Mouse (Mus musculus) frontal cortex, postnatal 36 days (tissue): Measurements from ENCODE around the gene Arcn1.
A peak's percentile ranks its signal among the peaks of the same experiment; 100 is the strongest.

Experiments used
- DNase-seq, 2 experiments: peaks; one replicate each; pipeline ENCODE4 v3.0.0; 2022; ENCODE audit warnings: low spot score in 2 of 2

Arcn1 gene

DNA sequence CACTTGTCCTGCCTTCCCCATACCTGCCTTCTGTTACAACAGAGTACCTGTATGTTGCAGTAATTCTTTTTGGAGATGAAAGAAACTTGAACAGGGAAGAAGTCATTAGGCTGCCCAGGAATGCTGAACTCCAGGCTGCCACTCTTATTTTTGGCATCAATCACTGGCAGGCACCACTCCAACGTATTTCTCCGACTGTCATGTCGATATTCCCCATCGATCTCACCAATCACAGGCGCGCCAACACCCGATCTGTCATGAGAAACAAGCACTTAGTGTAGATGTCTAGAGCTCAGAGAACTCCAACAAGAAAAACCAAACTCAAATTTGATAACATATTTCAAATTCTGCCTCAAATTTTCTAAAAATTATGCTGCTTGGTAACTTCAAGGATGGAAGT, 22.3 kb downstream of the Arcn1 start:
- no peak for DNase-seq

DNA sequence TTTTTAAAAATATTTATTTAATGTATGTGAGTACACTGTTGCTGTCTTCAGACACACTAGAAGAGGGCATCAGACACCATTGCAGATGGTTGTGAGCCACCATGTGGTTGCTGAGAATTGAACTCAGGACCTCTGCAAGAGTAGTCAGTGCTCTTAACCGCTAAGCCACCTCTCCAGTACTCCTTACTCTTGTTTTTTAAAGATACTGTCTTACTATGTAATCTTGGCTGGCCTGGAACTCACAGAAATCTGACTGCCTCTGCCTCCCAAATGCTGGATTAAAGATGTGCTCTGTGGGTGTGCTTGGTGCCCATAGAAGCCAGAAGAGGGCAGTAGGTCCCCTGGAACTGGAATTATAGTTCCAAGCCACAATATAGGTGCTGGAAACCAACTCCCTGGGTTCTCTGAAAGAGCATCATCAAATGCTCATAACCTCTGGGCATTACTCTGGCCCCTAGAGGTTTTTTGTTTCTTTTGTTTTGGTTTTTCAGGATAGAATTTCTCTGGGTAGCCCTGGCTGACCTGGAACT, 26.9 kb downstream of the Arcn1 start:
- no peak for DNase-seq

DNA sequence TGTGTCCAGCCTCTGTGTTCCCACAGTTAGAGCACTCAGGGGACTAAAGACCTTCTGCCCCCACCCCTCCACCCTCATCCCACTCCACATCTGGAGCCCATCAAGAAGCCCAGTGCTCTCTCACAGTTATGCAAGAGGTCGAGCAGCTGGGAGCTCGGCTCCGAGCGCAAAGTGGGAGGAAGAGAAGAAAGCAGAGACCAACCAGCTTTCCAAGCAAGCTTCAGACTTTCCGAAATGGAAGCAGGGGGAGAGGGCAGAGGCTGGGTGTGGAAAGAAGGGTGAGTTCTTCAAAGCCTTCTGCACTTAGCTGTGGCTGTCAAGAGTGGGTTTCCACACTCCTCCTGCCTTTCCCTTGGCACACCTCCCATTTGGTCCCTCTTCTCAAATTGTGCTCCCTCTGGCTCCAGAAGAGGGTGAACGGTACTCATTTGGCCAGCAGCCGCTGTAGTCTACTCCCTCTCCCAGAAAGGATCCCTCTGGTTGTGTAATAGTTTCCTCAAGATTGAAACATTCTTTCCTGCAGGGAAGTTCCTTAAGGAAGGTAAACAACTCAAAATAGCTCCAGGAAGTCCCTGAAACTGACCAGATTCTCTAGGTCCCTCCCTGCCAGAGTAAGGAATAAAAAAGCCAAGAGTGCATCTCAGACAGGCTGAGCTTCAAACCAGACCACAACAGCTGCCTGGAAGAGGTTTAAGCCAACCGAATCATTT, 30.2 kb downstream of the Arcn1 start:
- no peak for DNase-seq

DNA sequence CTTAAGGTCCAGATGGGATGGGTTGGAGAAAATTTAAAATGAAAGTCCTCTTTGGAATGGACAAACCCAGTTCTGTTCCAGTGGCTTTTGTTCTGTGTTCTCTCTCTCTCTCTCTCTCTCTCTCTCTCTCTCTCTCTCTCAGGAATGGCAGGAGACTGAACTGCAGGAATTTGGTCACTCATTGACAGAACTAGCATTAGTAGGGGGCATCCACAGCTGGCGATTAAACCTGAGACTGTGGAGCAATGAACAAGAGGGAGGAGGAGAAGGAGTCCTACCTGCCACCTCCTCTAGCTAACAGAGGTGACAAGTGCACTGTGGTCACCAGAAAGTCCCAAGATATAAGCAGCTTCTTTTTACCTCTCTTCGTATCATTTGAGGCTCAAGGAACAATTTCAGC, 31.3 kb downstream of the Arcn1 start:
- DNase-seq, result no peak

- DNase-seq, result no peak
These were observed 31.8 kb downstream of the Arcn1 start for GRCm38 (mm10) chr9:44735886-44736285.

DNA sequence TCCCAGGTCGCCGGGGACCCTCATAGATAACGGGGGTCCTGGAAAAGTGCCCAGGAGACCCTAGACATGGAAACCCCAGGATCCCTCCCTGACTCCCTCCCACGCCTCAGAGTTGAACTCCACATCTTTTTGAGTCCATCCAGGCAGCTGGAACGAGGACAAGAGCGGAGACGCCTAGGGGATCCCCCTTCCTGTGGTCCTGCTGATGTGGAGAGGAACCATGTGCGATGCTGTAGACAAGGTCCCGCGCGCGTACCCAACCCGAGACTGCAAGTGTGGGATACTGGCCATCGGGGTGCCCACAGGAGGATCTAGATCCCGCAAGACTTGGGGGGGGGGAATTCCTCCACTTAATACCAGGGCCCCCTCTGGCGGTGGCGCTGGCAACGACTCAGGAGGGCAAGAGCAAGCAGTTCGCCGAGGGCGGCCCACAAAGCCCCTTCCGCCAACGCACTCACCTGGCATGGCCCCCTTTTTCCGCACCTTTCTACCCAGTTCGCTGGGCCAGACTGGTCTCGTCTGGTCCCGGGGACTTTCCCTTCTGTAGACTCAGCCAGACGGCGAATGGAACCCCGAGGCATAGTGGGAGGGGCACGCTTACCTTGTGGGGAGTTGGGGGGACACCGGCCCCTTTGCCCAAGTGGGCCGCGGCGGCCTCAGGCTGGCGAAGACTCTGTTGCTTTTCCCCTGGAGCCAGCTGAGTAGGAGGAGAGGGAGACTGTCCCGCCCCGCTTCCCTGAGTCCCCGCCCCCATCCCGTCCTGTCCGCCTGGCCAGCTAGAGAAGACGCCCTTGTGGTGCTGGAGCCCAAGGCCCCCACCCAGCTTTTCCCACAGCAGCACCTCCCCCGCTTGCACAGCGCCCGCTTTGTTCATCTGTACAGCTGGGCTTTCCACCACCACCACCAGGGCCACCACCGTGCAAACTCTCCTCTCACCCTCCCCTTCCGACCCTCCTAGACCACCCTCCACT, 32.8 kb downstream of the Arcn1 start, which contains the start of gene Phldb1:
Gene Phldb1, minus strand, starts transcription at position 675 of the 971 bp plus-strand sequence.
- DNase-seq, result peak in 1 of 2 experiments; percentile 35

DNA sequence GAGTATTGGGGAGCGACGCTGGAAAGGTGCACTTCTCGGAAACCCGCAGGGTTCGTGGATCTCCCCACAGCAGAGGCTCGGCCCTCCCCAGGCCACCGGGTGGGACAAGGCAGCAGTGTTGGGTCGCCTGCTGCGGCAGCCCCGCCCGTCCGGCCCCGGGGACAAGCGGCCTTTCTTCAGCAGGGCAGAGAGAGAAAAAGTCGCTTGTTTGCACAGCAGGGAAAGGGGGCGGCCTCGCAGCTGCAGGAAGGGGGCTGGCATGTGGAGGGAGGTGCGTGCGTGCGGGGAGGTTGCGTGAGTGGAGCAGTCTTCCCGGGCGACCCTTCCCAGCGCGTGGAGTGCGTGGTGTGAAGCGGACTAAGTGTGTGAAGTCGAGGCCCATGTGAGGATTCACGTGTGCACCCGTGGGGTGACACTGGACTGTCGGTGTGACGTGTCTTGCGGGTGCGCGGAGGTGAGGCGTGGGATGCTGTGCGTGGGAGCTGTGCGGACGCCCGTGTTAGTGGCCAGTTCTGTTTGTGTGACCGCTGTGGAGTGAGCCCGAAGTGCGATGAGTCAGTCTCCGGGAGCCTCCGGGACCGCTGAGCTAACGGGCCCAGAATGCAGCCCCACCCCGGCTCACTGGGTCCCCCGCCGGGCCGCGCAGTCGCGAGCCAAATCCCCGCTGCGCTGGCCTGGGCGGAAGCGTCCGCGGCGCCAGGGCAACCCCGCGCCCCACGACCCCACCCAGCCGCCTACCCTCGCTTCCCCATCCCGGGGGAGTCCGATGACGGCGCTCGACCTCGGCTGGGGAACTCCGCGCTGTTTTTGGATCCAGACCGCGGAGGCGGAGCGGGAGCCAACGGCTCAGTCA, 33.7 kb downstream of the Arcn1 start:
- peak in 1 of 2 experiments; percentile 50 for DNase-seq

DNA sequence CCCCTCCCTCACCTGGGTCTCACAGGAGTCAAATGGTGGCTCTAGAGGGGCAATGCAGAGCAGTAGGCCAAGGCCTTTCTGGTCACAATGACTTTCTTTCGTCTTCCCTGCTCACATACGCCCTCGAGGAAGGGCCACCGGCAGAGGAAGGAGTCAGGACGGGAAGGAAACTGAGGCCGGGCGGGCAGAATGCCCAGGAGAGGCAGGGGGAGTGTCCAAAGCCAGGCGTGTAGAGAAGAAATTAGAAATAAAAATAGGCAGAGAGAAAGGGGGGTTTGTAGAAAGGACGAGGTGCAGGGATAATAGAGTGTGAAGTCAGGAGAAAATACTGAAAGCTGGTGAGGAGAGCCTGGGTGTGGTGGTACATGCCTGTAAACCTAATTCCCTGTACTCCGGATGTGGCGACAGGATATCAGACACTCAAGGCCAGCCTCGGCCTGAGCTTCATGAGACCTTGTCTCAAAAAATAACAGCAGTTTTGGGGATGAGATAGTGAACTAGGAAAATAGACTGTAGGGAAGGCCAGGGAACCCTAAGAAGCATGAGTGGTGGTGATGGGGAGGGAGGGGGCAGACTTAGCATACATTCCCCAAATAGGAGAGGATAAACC, 34.6 kb downstream of the Arcn1 start:
- DNase-seq, result no peak

- DNase-seq, result no peak
These were observed 35.5 kb downstream of the Arcn1 start for GRCm38 (mm10) chr9:44732130-44732549.

GRCm38 (mm10) chr9:44727441-44727840, 40.2 kb downstream of the Arcn1 start:
- DNase-seq, result no peak

DNA sequence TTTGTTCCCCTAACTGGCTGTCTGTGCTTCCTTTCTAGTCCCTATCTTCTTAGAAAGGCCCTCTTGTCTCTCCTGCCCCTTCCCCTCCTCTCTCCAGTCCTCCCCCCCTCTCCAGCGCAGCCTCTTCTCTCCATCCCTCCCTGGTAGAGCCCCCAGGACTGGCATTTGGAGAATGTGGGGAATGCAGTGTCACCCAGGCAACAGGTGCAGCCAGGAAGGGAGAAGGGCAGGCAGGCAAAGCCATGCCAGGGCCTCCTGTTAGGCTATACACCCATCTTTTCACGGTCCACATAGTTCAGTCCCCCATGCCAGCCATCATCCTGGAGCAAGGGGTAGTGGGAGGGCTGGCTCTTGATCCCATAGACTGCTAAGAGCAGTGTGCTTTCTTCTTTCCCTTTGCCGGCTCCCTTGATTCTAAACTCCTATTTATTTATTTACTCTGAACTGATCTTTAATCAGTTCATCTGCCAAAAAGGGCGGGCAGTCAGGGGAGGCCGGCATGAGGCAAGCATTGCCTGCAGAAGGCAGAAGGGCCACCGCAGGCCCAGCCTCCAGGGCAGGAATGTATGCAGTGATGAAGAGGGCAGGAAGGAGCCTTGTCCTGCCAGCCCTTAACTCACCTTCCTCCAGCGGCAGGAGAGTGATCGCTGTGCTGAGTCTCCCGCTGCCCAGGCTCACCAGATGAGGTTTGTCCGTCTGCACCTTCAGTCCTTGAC, 41.1 kb downstream of the Arcn1 start:
- DNase-seq, result no peak

DNA sequence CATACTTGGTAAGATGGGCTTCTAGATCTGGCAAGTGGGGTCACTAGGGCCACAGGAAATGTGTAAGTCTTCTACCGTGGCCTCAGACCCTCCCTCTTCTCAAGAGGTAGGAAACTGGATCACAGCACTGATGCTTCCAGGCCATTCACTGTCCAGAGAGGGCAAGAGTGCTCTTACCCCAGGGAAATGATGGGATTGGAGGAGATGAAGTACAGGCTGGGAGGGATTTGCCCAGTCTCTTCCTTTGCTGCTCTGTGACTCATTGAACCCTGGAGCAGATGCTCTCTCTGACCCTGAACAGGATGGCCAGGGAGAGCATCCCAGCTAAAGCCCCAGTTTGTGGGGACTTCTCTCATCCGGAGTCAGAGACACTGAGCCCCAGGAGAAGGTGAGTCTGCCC, 43.0 kb downstream of the Arcn1 start:
- no peak for DNase-seq

- DNase-seq, result no peak
These were observed 43.4 kb downstream of the Arcn1 start for GRCm38 (mm10) chr9:44724223-44724622.

- no peak for DNase-seq
These were observed 44.1 kb downstream of the Arcn1 start for GRCm38 (mm10) chr9:44723521-44724041.

- no peak for DNase-seq
These were observed 44.6 kb downstream of the Arcn1 start for GRCm38 (mm10) chr9:44723008-44723407.

DNA sequence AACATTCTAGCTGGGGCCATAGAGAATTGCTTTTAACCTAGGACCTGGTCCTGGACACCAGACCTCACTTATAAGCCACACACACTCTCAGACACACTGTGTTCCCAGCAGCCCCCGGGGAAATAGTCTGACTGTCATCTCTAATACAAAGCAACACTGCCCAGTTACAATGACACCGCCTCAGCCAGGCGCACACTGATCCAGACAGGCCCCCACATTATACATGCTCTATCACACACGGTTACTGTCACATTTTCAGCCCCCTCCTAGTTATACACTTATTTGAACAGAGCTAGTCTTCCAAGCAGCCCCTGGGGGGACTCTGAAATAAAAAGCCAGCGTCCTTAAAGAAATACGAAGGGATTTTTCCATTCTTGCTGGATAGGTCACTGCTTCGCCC, 45.1 kb downstream of the Arcn1 start:
- DNase-seq, result no peak

DNA sequence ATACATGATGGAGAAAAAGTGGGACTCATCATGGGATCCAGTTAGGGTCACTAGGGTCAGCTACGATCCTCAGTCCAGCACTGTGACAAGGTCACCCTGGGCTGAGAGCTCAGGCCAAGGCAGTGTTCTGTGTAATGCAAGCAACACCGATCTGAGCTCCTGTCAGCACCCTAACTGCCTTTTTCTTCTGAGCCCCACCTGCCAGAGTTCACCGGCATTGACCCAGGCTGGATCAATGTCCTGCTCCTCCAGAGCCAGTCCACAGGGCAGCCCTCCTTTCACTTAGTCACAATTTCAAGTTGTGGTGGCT, 45.8 kb downstream of the Arcn1 start:
- no peak for DNase-seq

DNA sequence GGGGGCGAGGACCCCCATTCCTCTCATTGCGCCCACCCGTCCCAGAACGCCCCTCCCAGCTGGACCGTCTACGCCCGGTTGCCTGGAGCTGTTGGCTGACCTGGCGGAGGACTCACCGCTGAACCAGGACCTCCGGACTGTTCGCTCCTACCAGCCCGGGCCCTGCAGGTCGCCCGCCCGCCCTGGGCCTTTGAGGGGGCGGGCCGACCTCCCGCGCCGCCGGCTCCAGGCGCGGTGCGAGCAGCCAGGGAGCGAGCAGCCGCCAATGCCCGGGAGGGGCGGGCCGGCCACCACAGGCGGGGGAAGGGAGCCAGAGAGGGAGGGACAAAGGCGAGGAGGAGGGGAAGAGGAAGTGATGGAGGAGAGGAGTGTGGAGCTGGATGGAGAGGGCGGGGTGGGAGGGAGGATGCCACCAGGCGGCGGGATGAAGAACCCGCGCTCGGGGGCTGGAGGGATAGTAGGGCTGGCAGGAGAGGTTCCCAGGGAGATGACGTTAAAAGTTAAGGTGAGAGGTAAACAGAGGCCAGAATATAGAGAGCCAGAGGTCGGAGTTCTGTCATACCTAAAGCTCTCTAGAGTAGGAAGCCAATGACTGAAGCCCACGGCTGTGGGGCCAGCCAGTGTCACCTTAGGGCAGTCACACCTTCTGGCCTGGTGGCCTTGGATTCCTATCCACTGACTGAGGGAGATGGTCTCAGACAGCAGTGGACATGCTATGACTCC, 46.3 kb downstream of the Arcn1 start:
- DNase-seq, result peak; percentile 77 to 85

DNA sequence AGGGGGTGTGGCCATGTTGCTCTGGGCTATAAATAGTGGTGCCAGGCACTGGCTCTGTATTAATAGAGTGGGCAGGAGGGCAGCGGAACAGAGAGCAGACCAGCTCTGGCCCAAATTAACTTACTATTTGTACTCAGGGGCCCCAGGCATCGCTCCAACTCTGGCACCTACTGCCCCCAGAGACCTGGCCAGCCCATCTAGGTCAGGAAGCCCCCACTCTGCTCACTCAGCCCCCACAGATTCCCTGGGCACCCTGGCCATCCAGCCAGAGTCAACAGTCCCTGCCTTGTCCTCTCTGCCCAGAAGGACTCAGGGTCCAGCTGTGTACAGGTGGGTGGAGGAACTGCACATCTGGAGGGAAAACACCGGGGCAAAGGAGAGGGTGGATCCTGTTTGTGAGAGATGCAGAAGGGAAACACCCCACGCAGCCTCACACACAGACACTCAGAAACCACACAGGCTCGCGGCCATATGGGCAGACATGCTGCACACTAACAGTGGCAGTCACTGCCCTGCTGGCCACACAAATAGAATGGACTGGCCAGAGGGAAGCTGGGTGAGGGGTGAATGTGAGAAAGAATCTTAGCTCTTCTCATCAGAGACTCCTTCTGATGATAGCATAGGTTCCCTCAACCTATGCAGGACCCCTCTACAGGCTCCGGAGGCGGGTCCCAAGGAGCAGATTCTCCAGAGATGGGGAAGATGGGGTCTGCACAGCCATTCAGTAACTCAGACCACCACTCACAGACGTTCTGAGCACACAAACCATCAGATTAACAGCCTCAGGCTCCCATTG, 47.1 kb downstream of the Arcn1 start:
- no peak for DNase-seq
